Mouse (Mus musculus): ENCODE measurements around the gene Zfp638.
"Not testable (repeated sequence)": the region's sequence is repeated elsewhere in the genome, so short reads cannot be mapped to it uniquely, and the experiment has no call there.

Gene Zfp638

GRCm38 (mm10) chr6:84020002-84020401 is 153.1 kb downstream of the Zfp638 start:
- Histone ChIP-seq H3K9me3 (ENCODE audit: low read length) (no peaks in the 10 kb centered on the region), H3K4me3 (replicated peaks; ENCODE audit: low read length) (no peak overlapping the region; the same call in 1 of the 2 replicates), H3K27me3 (ENCODE audit: insufficient read depth, low read length) (peaks cover 38% of the 10 kb centered on the region), H3K36me3 (ENCODE audit: insufficient read depth, low read length) (no peaks in the 10 kb centered on the region), H3K4me1 (replicated peaks; ENCODE audit: low read depth, low read length) (peaks cover 44% of the 10 kb centered on the region)
- no peak for TF ChIP-seq POU5F1 (IDR thresholded peaks at IDR 0.05; ENCODE audit: borderline replicate concordance, low read length)
- no peak for TF ChIP-seq NANOG (IDR thresholded peaks at IDR 0.05; ENCODE audit: borderline replicate concordance, low read length)
- no peak for TF ChIP-seq CTCF (conservative IDR thresholded peaks at IDR 0.05; ENCODE audit: low read length)

- H3K36me3 ChIP-seq (ENCODE audit: insufficient read depth, low read length), result no peaks in the 10 kb centered on the region
- TF ChIP-seq CTCF (conservative IDR thresholded peaks at IDR 0.05; ENCODE audit: low read length) (no peak), NANOG (IDR thresholded peaks at IDR 0.05; ENCODE audit: borderline replicate concordance, low read length) (no peak), POU5F1 (IDR thresholded peaks at IDR 0.05; ENCODE audit: borderline replicate concordance, low read length) (no peak)
- H3K4me3 ChIP-seq (replicated peaks; ENCODE audit: low read length), result no peak overlapping the region
- no peaks in the 10 kb centered on the region for H3K9me3 ChIP-seq (ENCODE audit: low read length)
- peaks cover 42% of the 10 kb centered on the region for H3K4me1 ChIP-seq (replicated peaks; ENCODE audit: low read depth, low read length)
- peaks cover 38% of the 10 kb centered on the region for H3K27me3 ChIP-seq (ENCODE audit: insufficient read depth, low read length)
Observed at GRCm38 (mm10) chr6:84021990-84022389, 155.1 kb downstream of the Zfp638 start.

- TF ChIP-seq NANOG (IDR thresholded peaks at IDR 0.05; ENCODE audit: borderline replicate concordance, low read length), result 0 out of 2 replicates have a peak, but pooled peaks have one; percentile 12
- no peak for TF ChIP-seq CTCF (conservative IDR thresholded peaks at IDR 0.05; ENCODE audit: low read length)
- no peak for TF ChIP-seq POU5F1 (IDR thresholded peaks at IDR 0.05; ENCODE audit: borderline replicate concordance, low read length)
- H3K27me3 ChIP-seq (ENCODE audit: insufficient read depth, low read length), result peaks cover 10% of the 10 kb centered on the region; the same call in 1 of the 2 replicates
- no peak overlapping the region for H3K4me3 ChIP-seq (replicated peaks; ENCODE audit: low read length)
- peaks cover 17% of the 10 kb centered on the region for H3K4me1 ChIP-seq (replicated peaks; ENCODE audit: low read depth, low read length)
- no peaks in the 10 kb centered on the region for H3K36me3 ChIP-seq (ENCODE audit: insufficient read depth, low read length)
- no peaks in the 10 kb centered on the region for H3K9me3 ChIP-seq (ENCODE audit: low read length)
Observed at GRCm38 (mm10) chr6:84025636-84026035, 158.7 kb downstream of the Zfp638 start.

- Histone ChIP-seq H3K9me3 (ENCODE audit: low read length) (no peaks in the 10 kb centered on the region), H3K36me3 (ENCODE audit: insufficient read depth, low read length) (no peaks in the 10 kb centered on the region), H3K4me3 (replicated peaks; ENCODE audit: low read length) (no peak overlapping the region), H3K4me1 (replicated peaks; ENCODE audit: low read depth, low read length) (peaks cover 17% of the 10 kb centered on the region), H3K27me3 (ENCODE audit: insufficient read depth, low read length) (no peaks in the 10 kb centered on the region)
- TF ChIP-seq NANOG (IDR thresholded peaks at IDR 0.05; ENCODE audit: borderline replicate concordance, low read length) (no peak), CTCF (conservative IDR thresholded peaks at IDR 0.05; ENCODE audit: low read length) (no peak)
Observed at GRCm38 (mm10) chr6:84028791-84029190, 161.9 kb downstream of the Zfp638 start.

GRCm38 (mm10) chr6:84029775-84030174 is 162.9 kb downstream of the Zfp638 start:
- H3K36me3 ChIP-seq (ENCODE audit: insufficient read depth, low read length), result no peaks in the 10 kb centered on the region
- no peak overlapping the region for H3K4me3 ChIP-seq (replicated peaks; ENCODE audit: low read length)
- peaks cover 5% of the 10 kb centered on the region; the same call in 1 of the 2 replicates for H3K9me3 ChIP-seq (ENCODE audit: low read length)
- H3K4me1 ChIP-seq (replicated peaks; ENCODE audit: low read depth, low read length), result peaks cover 17% of the 10 kb centered on the region
- no peak for TF ChIP-seq NANOG (IDR thresholded peaks at IDR 0.05; ENCODE audit: borderline replicate concordance, low read length)
- TF ChIP-seq POU5F1 (IDR thresholded peaks at IDR 0.05; ENCODE audit: borderline replicate concordance, low read length), result no peak
- TF ChIP-seq CTCF (conservative IDR thresholded peaks at IDR 0.05; ENCODE audit: low read length), result no peak
- no peaks in the 10 kb centered on the region for H3K27me3 ChIP-seq (ENCODE audit: insufficient read depth, low read length)

GRCm38 (mm10) chr6:84032516-84032915 is 165.6 kb downstream of the Zfp638 start:
- not testable (repeated sequence) for H3K4me3 ChIP-seq (replicated peaks; ENCODE audit: low read length); H3K9me3 ChIP-seq (ENCODE audit: low read length); H3K27me3 ChIP-seq (ENCODE audit: insufficient read depth, low read length); H3K36me3 ChIP-seq (ENCODE audit: insufficient read depth, low read length)
- H3K4me1 ChIP-seq (replicated peaks; ENCODE audit: low read depth, low read length), result peaks cover 12% of the 10 kb centered on the region

Measured in E14TG2a.4 (cell line).